Mouse (Mus musculus): ENCODE data around the gene Nfat5. TPM values are rescaled to one million over a fixed set of nuclear protein-coding genes. Genes with fewer than 3 reads are reported as not detected.

Gene Nfat5
- polyA plus RNA-seq, 2 experiments = 0.76 to 4.6 TPM

- 53% methylated on average over 5 of the region's 5 CpGs for WGBS (ENCODE audit: insufficient replicate concordance)
- Histone ChIP-seq H3K9ac (replicated peaks) (no peak overlapping the region), H3K36me3 (replicated peaks; ENCODE audit: control insufficient read depth, insufficient read depth, low read depth) (no peaks in the 10 kb centered on the region), H3K4me2 (ENCODE audit: low read depth) (no peak overlapping the region), H3K27me3 (ENCODE audit: control insufficient read depth, insufficient read depth, low read length) (no peaks in the 10 kb centered on the region), H3K9me3 (ENCODE audit: control insufficient read depth, low read length) (no peaks in the 10 kb centered on the region), H3K4me1 (replicated peaks; ENCODE audit: control insufficient read depth in 2 of 2, insufficient read depth in 2 of 2, low read length in 1 of 2) (peaks cover 0 to 6% of the 10 kb centered on the region in 2 experiments; a peak in 2 of 4 replicates), H3K4me3 (ENCODE audit: insufficient read depth in 1 of 2, low read depth in 2 of 2, low read length in 2 of 2) (no peak overlapping the region), H3K27ac (no peak overlapping the region)
- DNase-seq (ENCODE audit: low read depth in 3 of 3, low spot score in 3 of 3) = no peak
- ATAC-seq (ENCODE audit: insufficient read depth) = no peak
- TF ChIP-seq EP300 (IDR thresholded peaks at IDR 0.05; ENCODE audit: low read depth) (no peak), CTCF (IDR thresholded peaks at IDR 0.05; ENCODE audit: low read depth) (no peak)
Measured at GRCm38 (mm10) chr8:107384651-107385050, 91.4 kb downstream of the Nfat5 start.

- peaks cover 0 to 6% of the 10 kb centered on the region in 2 experiments; a peak in 2 of 4 replicates for H3K4me1 ChIP-seq (replicated peaks; ENCODE audit: control insufficient read depth in 2 of 2, insufficient read depth in 2 of 2, low read length in 1 of 2)
- H3K9me3 ChIP-seq (ENCODE audit: control insufficient read depth, low read length) = no peaks in the 10 kb centered on the region
- WGBS (ENCODE audit: insufficient replicate concordance) = 84% methylated on average over 2 of the region's 2 CpGs
- TF ChIP-seq CTCF (IDR thresholded peaks at IDR 0.05; ENCODE audit: low read depth) = no peak
- no peak for TF ChIP-seq EP300 (IDR thresholded peaks at IDR 0.05; ENCODE audit: low read depth)
- ATAC-seq (ENCODE audit: insufficient read depth) (no peak), DNase-seq (ENCODE audit: low read depth in 3 of 3, low spot score in 3 of 3) (no peak)
- no peak overlapping the region for H3K9ac ChIP-seq (replicated peaks)
- H3K27me3 ChIP-seq (ENCODE audit: control insufficient read depth, insufficient read depth, low read length) = no peaks in the 10 kb centered on the region
- no peak overlapping the region for H3K27ac ChIP-seq
- H3K4me2 ChIP-seq (ENCODE audit: low read depth) = no peak overlapping the region
- H3K4me3 ChIP-seq (ENCODE audit: insufficient read depth in 1 of 2, low read depth in 2 of 2, low read length in 2 of 2) = no peak overlapping the region
- H3K36me3 ChIP-seq (replicated peaks; ENCODE audit: control insufficient read depth, insufficient read depth, low read depth) = no peaks in the 10 kb centered on the region
Measured at GRCm38 (mm10) chr8:107385063-107385462, 91.8 kb downstream of the Nfat5 start.

GRCm38 (mm10) chr8:107386171-107386570 is 92.9 kb downstream of the Nfat5 start:
- DNase-seq (ENCODE audit: low read depth in 3 of 3, low spot score in 3 of 3) = peak in 2 of 3 experiments; percentile 33 to 36
- peak; percentile 55; the same call in 1 of the 2 replicates for ATAC-seq (ENCODE audit: insufficient read depth)
- TF ChIP-seq CTCF (IDR thresholded peaks at IDR 0.05; ENCODE audit: low read depth) (no peak), EP300 (IDR thresholded peaks at IDR 0.05; ENCODE audit: low read depth) (no peak)

GRCm38 (mm10) chr8:107386642-107387041 is 93.4 kb downstream of the Nfat5 start:
- Histone ChIP-seq H3K9me3 (ENCODE audit: control insufficient read depth, low read length) (no peaks in the 10 kb centered on the region), H3K36me3 (replicated peaks; ENCODE audit: control insufficient read depth, insufficient read depth, low read depth) (no peaks in the 10 kb centered on the region), H3K4me1 (replicated peaks; ENCODE audit: control insufficient read depth in 2 of 2, insufficient read depth in 2 of 2, low read length in 1 of 2) (peaks cover 0 to 6% of the 10 kb centered on the region in 2 experiments; a peak in 2 of 4 replicates), H3K27ac (no peak overlapping the region), H3K27me3 (ENCODE audit: control insufficient read depth, insufficient read depth, low read length) (no peaks in the 10 kb centered on the region), H3K9ac (replicated peaks) (no peak overlapping the region), H3K4me2 (ENCODE audit: low read depth) (no peak overlapping the region), H3K4me3 (ENCODE audit: insufficient read depth in 1 of 2, low read depth in 2 of 2, low read length in 2 of 2) (no peak overlapping the region)
- peak; percentile 72 for TF ChIP-seq CTCF (IDR thresholded peaks at IDR 0.05; ENCODE audit: low read depth)
- no peak for TF ChIP-seq EP300 (IDR thresholded peaks at IDR 0.05; ENCODE audit: low read depth)
- ATAC-seq (ENCODE audit: insufficient read depth) (peak; percentile 55), DNase-seq (ENCODE audit: low read depth in 3 of 3, low spot score in 3 of 3) (peak; percentile 48 to 63 (median 55))
- 28% methylated on average over 3 of the region's 3 CpGs for WGBS (ENCODE audit: insufficient replicate concordance)

More at GRCm38 (mm10) chr8:107386171-107386570, 92.9 kb downstream of the Nfat5 start:
- no peak overlapping the region for H3K4me2 ChIP-seq (ENCODE audit: low read depth)
- no peaks in the 10 kb centered on the region for H3K27me3 ChIP-seq (ENCODE audit: control insufficient read depth, insufficient read depth, low read length)
- H3K36me3 ChIP-seq (replicated peaks; ENCODE audit: control insufficient read depth, insufficient read depth, low read depth) = no peaks in the 10 kb centered on the region
- no peak overlapping the region for H3K4me3 ChIP-seq (ENCODE audit: insufficient read depth in 1 of 2, low read depth in 2 of 2, low read length in 2 of 2)
- H3K4me1 ChIP-seq (replicated peaks; ENCODE audit: control insufficient read depth in 2 of 2, insufficient read depth in 2 of 2, low read length in 1 of 2) = peaks cover 0 to 6% of the 10 kb centered on the region in 2 experiments; a peak in 2 of 4 replicates
- no peak overlapping the region for H3K27ac ChIP-seq
- 7% methylated on average over 5 of the region's 5 CpGs for WGBS (ENCODE audit: insufficient replicate concordance)
- no peaks in the 10 kb centered on the region for H3K9me3 ChIP-seq (ENCODE audit: control insufficient read depth, low read length)
- no peak overlapping the region for H3K9ac ChIP-seq (replicated peaks)

GRCm38 (mm10) chr8:107387861-107388260 is 94.6 kb downstream of the Nfat5 start:
- 59% methylated on average over 5 of the region's 5 CpGs for WGBS (ENCODE audit: insufficient replicate concordance)
- ATAC-seq (ENCODE audit: insufficient read depth) (no peak), DNase-seq (ENCODE audit: low read depth in 3 of 3, low spot score in 3 of 3) (peak in 2 of 3 experiments; percentile 18 to 24)
- H3K9me3 ChIP-seq (ENCODE audit: control insufficient read depth, low read length) = no peaks in the 10 kb centered on the region
- TF ChIP-seq EP300 (IDR thresholded peaks at IDR 0.05; ENCODE audit: low read depth) = no peak
- peak; percentile 46 for TF ChIP-seq CTCF (IDR thresholded peaks at IDR 0.05; ENCODE audit: low read depth)
- H3K4me3 ChIP-seq (ENCODE audit: insufficient read depth in 1 of 2, low read depth in 2 of 2, low read length in 2 of 2) = no peak overlapping the region
- H3K9ac ChIP-seq (replicated peaks) = no peak overlapping the region
- no peak overlapping the region for H3K4me2 ChIP-seq (ENCODE audit: low read depth)
- H3K27ac ChIP-seq = no peak overlapping the region
- H3K4me1 ChIP-seq (replicated peaks; ENCODE audit: control insufficient read depth in 2 of 2, insufficient read depth in 2 of 2, low read length in 1 of 2) = peaks cover 0 to 6% of the 10 kb centered on the region in 2 experiments; a peak in 2 of 4 replicates
- H3K27me3 ChIP-seq (ENCODE audit: control insufficient read depth, insufficient read depth, low read length) = no peaks in the 10 kb centered on the region
- no peaks in the 10 kb centered on the region for H3K36me3 ChIP-seq (replicated peaks; ENCODE audit: control insufficient read depth, insufficient read depth, low read depth)
